Mouse (Mus musculus) E14TG2a.4 (cell line): ENCODE measurements at regions not wholly inside any gene's neighbourhood (a gene's known extent, or its start where the extent isn't known, plus 50 kb on each side); places are given as distances from the start of the nearest gene placed in this dataset.

Source experiments
- H3K27me3 ChIP-seq: 2 replicates; pipeline ENCODE4 v1.6.1; 2014; ENCODE audit warnings: low read length, control low read depth; ENCODE audit not compliant: insufficient read depth
- H3K36me3 ChIP-seq: 2 replicates; pipeline ENCODE4 v1.6.1; 2014; ENCODE audit warnings: low read length, control low read depth; ENCODE audit not compliant: insufficient read depth
- H3K4me1 ChIP-seq: replicated peaks from 2 replicates; pipeline ENCODE4 v1.6.1; 2014; ENCODE audit warnings: low read depth, low read length, control low read depth
- H3K4me3 ChIP-seq: replicated peaks from 2 replicates; pipeline ENCODE4 v1.5.1; 2014; ENCODE audit warnings: mild to moderate bottlenecking, low read length
- H3K9me3 ChIP-seq: 2 replicates; pipeline ENCODE4 v1.6.1; 2014; ENCODE audit warnings: low read length, control low read depth
- CTCF ChIP-seq: conservative IDR thresholded peaks from 2 replicates; pipeline ENCODE4 v1.5.1; 2014; ENCODE audit warnings: low read length
- NANOG ChIP-seq: IDR thresholded peaks from 2 replicates; pipeline ENCODE4 v1.6.1; 2014; ENCODE audit warnings: borderline replicate concordance, low read length, mixed read lengths
- POU5F1 ChIP-seq: IDR thresholded peaks from 2 replicates; pipeline ENCODE4 v1.6.1; 2014; ENCODE audit warnings: low read length, borderline replicate concordance

DNA sequence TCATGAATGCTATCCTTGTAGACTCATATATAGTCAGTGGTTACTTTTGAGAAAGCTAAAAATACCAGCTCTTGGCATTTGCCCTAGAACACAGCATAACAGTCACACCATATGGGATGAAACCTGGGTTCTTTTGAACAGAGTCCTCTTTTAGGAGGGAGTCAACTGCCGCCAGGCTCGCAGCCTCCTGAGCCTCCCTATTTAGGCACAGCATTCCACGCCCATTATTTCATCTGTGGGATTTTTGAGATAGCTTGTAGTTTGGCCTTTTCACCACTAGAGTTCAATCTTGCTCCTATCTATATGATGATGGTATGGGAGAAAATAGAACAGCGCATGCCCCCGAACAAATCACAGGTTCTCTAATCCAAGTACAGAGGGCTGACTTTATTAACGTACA is 100.4 kb downstream of the Kbtbd8 start:
- Histone ChIP-seq H3K9me3 (no peaks in the 10 kb centered on the region), H3K36me3 (no peaks in the 10 kb centered on the region), H3K4me3 (no peak overlapping the region), H3K27me3 (peaks cover 6% of the 10 kb centered on the region), H3K4me1 (peaks cover 5% of the 10 kb centered on the region; the same call in 1 of the 2 replicates)
- TF ChIP-seq CTCF (peak; percentile 64), POU5F1 (no peak)

- peaks cover 6% of the 10 kb centered on the region for H3K27me3 ChIP-seq
- no peak for TF ChIP-seq POU5F1
- TF ChIP-seq CTCF, result no peak
- TF ChIP-seq NANOG, result no peak
- peaks cover 5% of the 10 kb centered on the region; the same call in 1 of the 2 replicates for H3K4me1 ChIP-seq
- no peak overlapping the region for H3K4me3 ChIP-seq
- H3K9me3 ChIP-seq, result no peaks in the 10 kb centered on the region
- H3K36me3 ChIP-seq, result no peaks in the 10 kb centered on the region
Observed at GRCm38 (mm10) chr6:95218830-95219229, 101.8 kb downstream of the Kbtbd8 start.

DNA sequence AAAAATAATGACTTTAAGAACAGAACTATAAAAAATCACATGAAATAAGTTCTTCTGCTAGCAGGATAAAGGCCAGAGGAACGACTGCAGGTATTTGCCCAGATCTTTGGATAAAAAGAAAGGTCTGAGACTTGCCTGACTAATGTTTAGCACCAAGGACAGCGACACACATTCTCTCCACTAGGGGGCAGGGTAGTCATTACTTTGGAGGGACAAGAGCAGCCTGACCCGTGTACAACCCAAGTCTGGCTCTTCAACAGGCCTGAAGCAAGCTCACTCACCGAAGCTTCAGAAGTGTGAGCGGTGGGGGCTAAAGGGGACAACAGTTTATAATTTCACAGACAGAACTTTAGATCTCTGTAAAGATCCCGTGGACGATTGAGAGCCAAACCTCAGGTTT is 98.4 kb upstream of the Gm10234 start:
- no peaks in the 10 kb centered on the region for H3K27me3 ChIP-seq
- H3K36me3 ChIP-seq, result no peaks in the 10 kb centered on the region
- H3K4me1 ChIP-seq, result no peaks in the 10 kb centered on the region
- TF ChIP-seq CTCF (peak; percentile 59), NANOG (no peak)
- no peak overlapping the region for H3K4me3 ChIP-seq
- H3K9me3 ChIP-seq, result no peaks in the 10 kb centered on the region

- Histone ChIP-seq H3K27me3 (no peaks in the 10 kb centered on the region), H3K4me3 (no peak overlapping the region), H3K9me3 (no peaks in the 10 kb centered on the region), H3K36me3 (no peaks in the 10 kb centered on the region), H3K4me1 (no peaks in the 10 kb centered on the region)
- TF ChIP-seq NANOG, result no peak
- no peak for TF ChIP-seq POU5F1
- no peak for TF ChIP-seq CTCF
Observed at GRCm38 (mm10) chr6:95229885-95230284, 92.0 kb upstream of the Gm10234 start.

DNA sequence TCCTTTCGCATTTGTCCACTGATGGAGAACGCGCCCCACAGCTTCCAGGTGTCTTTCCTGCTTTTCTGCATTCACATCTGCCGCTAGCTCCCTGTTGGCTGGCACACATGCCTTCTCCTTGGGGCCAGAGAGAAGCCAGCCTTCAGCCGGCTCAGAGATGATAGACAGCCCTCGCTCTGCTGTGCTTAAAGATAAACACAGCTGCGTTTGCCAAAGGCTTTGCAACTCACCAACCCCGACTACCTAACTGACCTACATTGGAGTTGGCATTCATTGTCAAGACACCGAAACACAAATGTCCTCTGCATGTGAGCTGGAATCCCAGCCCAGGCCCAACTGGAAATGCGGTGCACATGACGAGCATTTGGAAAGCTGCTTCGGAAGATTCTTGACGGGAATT is 87.2 kb upstream of the Gm10234 start:
- H3K36me3 ChIP-seq, result no peaks in the 10 kb centered on the region
- TF ChIP-seq NANOG (no peak), POU5F1 (no peak), CTCF (no peak)
- no peaks in the 10 kb centered on the region for H3K27me3 ChIP-seq
- H3K4me3 ChIP-seq, result no peak overlapping the region
- H3K4me1 ChIP-seq, result no peaks in the 10 kb centered on the region
- H3K9me3 ChIP-seq, result no peaks in the 10 kb centered on the region

- H3K36me3 ChIP-seq, result no peaks in the 10 kb centered on the region
- H3K4me3 ChIP-seq, result no peak overlapping the region
- TF ChIP-seq POU5F1, result no peak
- TF ChIP-seq NANOG, result no peak
- no peak for TF ChIP-seq CTCF
- peaks cover under 1% of the 10 kb centered on the region; the same call in 1 of the 2 replicates for H3K9me3 ChIP-seq
- H3K27me3 ChIP-seq, result no peaks in the 10 kb centered on the region
- no peaks in the 10 kb centered on the region for H3K4me1 ChIP-seq
Observed at GRCm38 (mm10) chr6:95243657-95244056, 78.3 kb upstream of the Gm10234 start.

DNA sequence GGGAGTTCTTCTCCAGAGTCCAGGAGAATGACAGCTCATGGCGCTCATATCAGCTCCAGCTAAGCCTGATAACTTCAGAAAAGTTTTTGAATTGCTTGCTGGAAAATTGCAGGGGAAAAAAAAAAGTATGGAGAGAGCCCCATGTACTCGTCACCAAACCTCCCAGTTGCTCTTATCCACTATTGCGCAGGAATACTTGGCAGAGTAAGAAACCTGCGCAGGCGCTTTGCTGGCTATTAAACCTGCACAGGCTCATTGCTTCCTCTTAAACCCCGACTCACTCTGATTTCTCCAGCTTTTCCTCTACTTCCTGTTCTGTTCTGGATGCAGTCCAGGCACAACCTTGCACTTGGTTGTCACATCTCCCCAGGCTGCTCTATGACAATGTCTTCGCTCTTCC is 77.0 kb upstream of the Gm10234 start:
- TF ChIP-seq CTCF (no peak), NANOG (no peak), POU5F1 (no peak)
- no peak overlapping the region for H3K4me3 ChIP-seq
- H3K4me1 ChIP-seq, result no peaks in the 10 kb centered on the region
- H3K36me3 ChIP-seq, result no peaks in the 10 kb centered on the region
- H3K9me3 ChIP-seq, result peaks cover 13% of the 10 kb centered on the region
- H3K27me3 ChIP-seq, result no peaks in the 10 kb centered on the region

GRCm38 (mm10) chr6:95256303-95256702 is 65.6 kb upstream of the Gm10234 start:
- TF ChIP-seq CTCF, result no peak
- TF ChIP-seq POU5F1, result no peak
- TF ChIP-seq NANOG, result no peak
- H3K36me3 ChIP-seq, result no peaks in the 10 kb centered on the region

DNA sequence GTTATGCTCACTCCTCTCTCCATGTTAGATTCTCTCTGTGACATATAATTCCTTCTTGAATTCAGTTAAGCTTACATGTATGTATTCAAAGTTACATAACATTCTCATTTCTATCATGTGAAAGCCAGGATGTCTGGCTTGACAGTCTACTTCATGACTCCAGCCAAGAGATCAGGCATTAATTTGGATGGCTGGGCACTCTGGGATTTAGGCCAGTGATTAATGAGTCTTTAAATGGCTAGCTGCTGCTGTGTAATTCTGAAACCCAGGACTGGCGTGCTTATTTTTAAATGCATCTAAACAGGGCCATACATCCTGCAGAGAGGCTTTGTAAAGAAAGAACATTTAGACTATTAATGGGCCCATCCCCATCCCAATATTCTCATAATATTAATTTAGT is 60.9 kb upstream of the Gm10234 start:
- Histone ChIP-seq H3K9me3 (no peaks in the 10 kb centered on the region), H3K27me3 (no peaks in the 10 kb centered on the region), H3K4me3 (no peak overlapping the region), H3K4me1 (no peaks in the 10 kb centered on the region), H3K36me3 (no peaks in the 10 kb centered on the region)
- TF ChIP-seq NANOG, result no peak
- TF ChIP-seq POU5F1, result no peak
- TF ChIP-seq CTCF, result no peak

More at GRCm38 (mm10) chr6:95256303-95256702, 65.6 kb upstream of the Gm10234 start:
- H3K9me3 ChIP-seq, result peaks cover 25% of the 10 kb centered on the region
- H3K27me3 ChIP-seq, result no peaks in the 10 kb centered on the region
- H3K4me3 ChIP-seq, result no peak overlapping the region
- no peaks in the 10 kb centered on the region for H3K4me1 ChIP-seq
